Mouse (Mus musculus) kidney, postnatal 0 days (tissue): ENCODE measurements around the gene Rpa2. TPM values are rescaled to one million over a fixed set of nuclear protein-coding genes. Genes with fewer than 3 reads are reported as not detected.

Source experiments
- ATAC-seq: fragments of 200-750 bp; cut with Nextera tagmentation; replicated peaks from 2 replicates; pipeline ENCODE4 v1.8.0; 2017; ENCODE audit warnings: low read depth, moderate number of reproducible peaks, moderate TSS enrichment, moderate library complexity; ENCODE audit not compliant: low FRiP score
- DNase-seq: peaks from one replicate; pipeline ENCODE4 v3.0.0-alpha.2; 2016; ENCODE audit warnings: low spot score
- H3K27ac ChIP-seq: fragments of 300-500 bp; sonication (generic); 2 replicates; pipeline ENCODE4 v1.5.1; 2014; ENCODE audit warnings: mild to moderate bottlenecking
- H3K27me3 ChIP-seq: fragments of 300-500 bp; sonication (generic); 2 replicates; pipeline ENCODE4 v1.6.1; 2014; ENCODE audit warnings: low read length, mixed read lengths; ENCODE audit not compliant: insufficient read depth
- H3K36me3 ChIP-seq: fragments of 300-500 bp; sonication (generic); 2 replicates; pipeline ENCODE4 v1.6.1; 2014; ENCODE audit warnings: low read length, mixed read lengths; ENCODE audit not compliant: insufficient read depth
- H3K4me1 ChIP-seq: fragments of 300-500 bp; sonication (generic); replicated peaks from 2 replicates; pipeline ENCODE4 v1.6.1; 2014; ENCODE audit warnings: antibody characterized with exemption, low read length, mixed read lengths; ENCODE audit not compliant: insufficient read depth
- H3K4me2 ChIP-seq: fragments of 300-500 bp; sonication (generic); 2 replicates; pipeline ENCODE4 v1.6.1; 2014; ENCODE audit warnings: mild to moderate bottlenecking, low read length, moderate library complexity, mixed read lengths
- H3K4me3 ChIP-seq: fragments of 300-500 bp; sonication (generic); replicated peaks from 2 replicates; pipeline ENCODE4 v1.5.1; 2014; ENCODE audit warnings: low read depth, low read length
- H3K9ac ChIP-seq: fragments of 300-500 bp; sonication (generic); 2 replicates; pipeline ENCODE4 v1.6.1; 2014; ENCODE audit warnings: low read depth, low read length
- H3K9me3 ChIP-seq: fragments of 300-500 bp; sonication (generic); replicated peaks from 2 replicates; pipeline ENCODE4 v1.6.1; 2016; ENCODE audit warnings: low read length, inconsistent platforms, mixed read lengths
- CTCF ChIP-seq: IDR thresholded peaks from 2 replicates; pipeline ENCODE4 v1.5.1; 2016; ENCODE audit warnings: antibody characterized with exemption, low read depth, mild to moderate bottlenecking, moderate library complexity
- WGBS: fragments of 180-500 bp; shearing (Covaris S2); extraction: QIAGEN DNeasy Blood & Tissue Kit; methylation state at CpG from one replicate; pipeline ENCODE4 v1.1.7; 2014; 5-methylcytosine and 5-hydroxymethylcytosine counted together
- polyA plus RNA-seq: library from polyadenylated mRNA; unstranded; fragments of >200 nt; fragmentation: Nextera tagmentation; extraction: Ambion mirVana; gene quantifications from 2 replicates; pipeline ENCODE4 v1.2.1, GENCODE M21; 2015

Rpa2 gene
- polyA plus RNA-seq, 1 experiment from 2014 or later: 60.0 TPM

DNA sequence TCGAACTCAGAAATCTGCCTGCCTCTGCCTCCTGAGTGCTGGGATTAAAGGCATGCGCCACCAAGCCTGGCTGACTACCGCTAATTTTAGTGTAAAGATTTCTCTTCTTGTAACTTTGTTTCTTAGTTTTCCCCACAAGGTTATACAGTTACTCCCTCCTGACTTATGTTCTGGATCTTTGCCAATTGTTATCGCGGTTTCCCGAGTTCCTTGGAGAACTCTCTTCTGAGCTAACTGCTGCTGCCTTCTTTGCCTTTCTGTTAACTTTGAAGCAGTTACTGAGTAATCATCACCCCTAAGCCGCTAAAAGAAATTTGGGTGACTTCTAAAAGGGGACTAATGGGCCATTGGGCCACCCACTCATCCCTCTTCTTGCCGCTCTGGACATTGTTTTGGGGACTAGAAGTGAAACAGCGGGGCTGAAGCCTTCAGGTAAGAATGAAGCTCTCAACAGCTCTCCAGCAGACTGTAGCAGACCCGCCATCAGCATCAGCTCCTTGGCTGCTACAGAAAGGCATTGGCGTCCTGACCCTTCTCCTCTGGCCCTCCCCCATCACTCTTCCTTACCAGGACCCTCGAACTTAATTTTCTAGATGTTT lies 37.6 kb downstream of the Rpa2 start:
- no peaks in the 10 kb centered on the region for H3K9me3 ChIP-seq
- H3K4me3 ChIP-seq: no peak overlapping the region
- no peaks in the 10 kb centered on the region for H3K36me3 ChIP-seq
- H3K27me3 ChIP-seq: no peaks in the 10 kb centered on the region
- no peak for TF ChIP-seq CTCF
- peak; percentile 33 for DNase-seq
- H3K4me1 ChIP-seq: no peaks in the 10 kb centered on the region
- ATAC-seq: no peak
- H3K4me2 ChIP-seq: no peak overlapping the region
- WGBS: 79% methylated on average over 12 of the region's 12 CpGs
- no peak overlapping the region for H3K27ac ChIP-seq
- H3K9ac ChIP-seq: no peak overlapping the region

- Histone ChIP-seq H3K4me3 (no peak overlapping the region), H3K4me1 (no peaks in the 10 kb centered on the region), H3K27ac (no peak overlapping the region), H3K9ac (no peak overlapping the region), H3K36me3 (no peaks in the 10 kb centered on the region), H3K27me3 (no peaks in the 10 kb centered on the region), H3K4me2 (no peak overlapping the region), H3K9me3 (no peaks in the 10 kb centered on the region)
- no peak for DNase-seq
- WGBS: 87% methylated on average over 7 of the region's 7 CpGs
- TF ChIP-seq CTCF: no peak
- no peak for ATAC-seq
Observed at GRCm38 (mm10) chr4:132806620-132807191, 38.6 kb downstream of the Rpa2 start.

GRCm38 (mm10) chr4:132807771-132808641 lies 39.9 kb downstream of the Rpa2 start:
- H3K9me3 ChIP-seq: no peaks in the 10 kb centered on the region
- H3K4me3 ChIP-seq: no peak overlapping the region
- no peaks in the 10 kb centered on the region for H3K4me1 ChIP-seq
- no peaks in the 10 kb centered on the region for H3K36me3 ChIP-seq
- DNase-seq (no peak), ATAC-seq (no peak)
- no peak overlapping the region for H3K4me2 ChIP-seq
- TF ChIP-seq CTCF: no peak
- H3K9ac ChIP-seq: no peak overlapping the region
- 56% methylated on average over 5 of the region's 5 CpGs for WGBS
- H3K27me3 ChIP-seq: no peaks in the 10 kb centered on the region
- H3K27ac ChIP-seq: no peak overlapping the region

- DNase-seq: no peak
- TF ChIP-seq CTCF: no peak
- no peak overlapping the region for H3K4me2 ChIP-seq
- no peak for ATAC-seq
- no peaks in the 10 kb centered on the region for H3K27me3 ChIP-seq
- H3K9ac ChIP-seq: no peak overlapping the region
- no peak overlapping the region for H3K27ac ChIP-seq
- WGBS: 90% methylated on average over 5 of the region's 5 CpGs
- H3K36me3 ChIP-seq: no peaks in the 10 kb centered on the region
- H3K4me3 ChIP-seq: no peak overlapping the region
- no peaks in the 10 kb centered on the region for H3K9me3 ChIP-seq
- no peaks in the 10 kb centered on the region for H3K4me1 ChIP-seq
Observed at GRCm38 (mm10) chr4:132809621-132810020, 41.5 kb downstream of the Rpa2 start.

DNA sequence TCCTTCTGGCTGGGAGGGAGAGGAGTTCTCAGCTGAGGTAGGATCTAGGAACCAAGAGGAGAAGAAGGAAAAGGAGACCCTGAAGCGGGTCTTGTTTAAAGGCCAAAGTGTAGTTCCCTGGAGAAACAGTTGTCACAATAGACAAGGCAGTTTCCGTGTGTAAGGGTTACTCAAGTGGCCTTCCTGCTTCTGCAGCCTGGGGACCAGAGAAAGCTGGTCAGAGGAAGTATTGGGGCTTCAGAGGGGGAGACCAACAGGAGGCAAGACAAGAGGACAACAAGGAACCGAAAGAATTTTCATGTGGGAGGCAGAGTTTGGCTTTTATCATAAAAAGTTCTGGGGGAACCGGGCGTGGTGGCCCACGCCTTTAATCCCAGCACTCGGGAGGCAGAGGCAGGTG lies 48.3 kb downstream of the Rpa2 start:
- ATAC-seq: no peak
- H3K9me3 ChIP-seq: no peaks in the 10 kb centered on the region
- 81% methylated on average over 7 of the region's 7 CpGs for WGBS
- no peak overlapping the region for H3K27ac ChIP-seq
- no peak for DNase-seq
- H3K4me3 ChIP-seq: no peak overlapping the region
- no peak for TF ChIP-seq CTCF
- no peaks in the 10 kb centered on the region for H3K27me3 ChIP-seq
- H3K9ac ChIP-seq: no peak overlapping the region
- no peak overlapping the region for H3K4me2 ChIP-seq
- H3K36me3 ChIP-seq: no peaks in the 10 kb centered on the region
- H3K4me1 ChIP-seq: no peaks in the 10 kb centered on the region

DNA sequence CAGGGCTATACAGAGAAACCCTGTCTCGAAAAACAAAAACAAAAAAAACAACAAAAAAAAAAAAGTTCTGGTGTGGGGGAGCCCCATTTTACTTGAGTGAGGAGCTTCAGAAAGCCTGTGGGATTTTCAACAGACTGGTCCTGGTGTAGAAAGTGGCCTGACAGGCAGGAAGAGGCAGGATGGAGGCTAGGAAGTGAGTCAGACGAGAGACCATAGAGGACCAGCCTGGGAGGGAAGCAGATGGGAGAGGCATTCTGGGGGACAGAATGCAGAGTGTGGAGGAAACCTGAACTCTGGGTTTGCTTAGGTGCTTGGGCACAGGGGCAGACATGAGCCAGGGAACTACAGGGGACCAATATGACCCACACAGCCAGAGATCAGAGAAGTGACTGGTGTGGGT lies 48.7 kb downstream of the Rpa2 start:
- DNase-seq: no peak
- H3K36me3 ChIP-seq: no peaks in the 10 kb centered on the region

More for the DNA sequence above, 48.7 kb downstream of the Rpa2 start:
- no peaks in the 10 kb centered on the region for H3K9me3 ChIP-seq
- WGBS: 51% methylated on average over 2 of the region's 2 CpGs
- TF ChIP-seq CTCF: no peak
- no peak overlapping the region for H3K4me3 ChIP-seq
- H3K9ac ChIP-seq: no peak overlapping the region
- H3K4me2 ChIP-seq: no peak overlapping the region
- H3K27me3 ChIP-seq: no peaks in the 10 kb centered on the region
- H3K4me1 ChIP-seq: no peaks in the 10 kb centered on the region
- no peak for ATAC-seq
- H3K27ac ChIP-seq: no peak overlapping the region
